In the genomic region with DNA sequence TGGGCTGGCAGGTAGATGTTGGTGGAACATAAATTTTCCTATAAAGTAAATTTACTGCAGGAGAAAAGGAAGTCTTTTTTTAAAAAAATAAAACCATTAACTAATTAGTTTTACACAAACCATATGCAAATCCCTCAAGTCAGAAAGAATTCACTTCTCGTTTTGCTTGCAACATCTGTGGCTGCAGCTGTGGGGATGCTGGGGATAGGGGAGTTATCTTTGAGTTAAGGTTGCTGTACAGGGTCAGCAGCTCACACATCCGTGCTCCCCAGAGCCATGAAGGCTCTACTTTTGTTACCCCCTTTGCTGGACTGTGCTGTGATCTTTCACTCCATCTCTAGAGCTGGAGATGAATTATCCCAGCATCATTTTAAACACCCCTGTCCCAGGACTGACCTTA, we compare ENCODE assay signal across 38 mouse cellular contexts. TPM values are rescaled to one million over a fixed set of nuclear protein-coding genes. Genes with fewer than 3 reads are reported as not detected.
"Had no signal": no experiment of that assay in that cellular context is flagged by ENCODE, and none has a peak within 500 bp of the region (broad histone marks: within the 10 kb centered on the region; RNA-seq: fewer than 3 reads in every experiment).

No protein-coding gene starts in this region.

- DNase-seq: gastrocnemius, adult 2 months; gastrocnemius, postnatal 10 days; gastrocnemius, postnatal 25 days; heart, adult 2 months; heart, postnatal 4 days; kidney, adult 18-20 months; kidney, adult 8-10 months; kidney, postnatal 14 days; kidney, postnatal 4 days; liver; liver, embryonic 13.5 days; liver, postnatal 0 days had no signal

- H3K27ac ChIP-seq: gastrocnemius, adult 2 months; heart, adult 2 months; heart, embryonic 13.5 days; heart, embryonic 15.5 days; hindbrain, embryonic 10.5 days; hindbrain, embryonic 12.5 days; hindbrain, embryonic 14.5 days; intestine, embryonic 15.5 days; layer of hippocampus, adult 2 months; left cerebral cortex, adult 2 months; limb, embryonic 10.5 days; limb, embryonic 12.5 days; liver, embryonic 15.5 days had no signal

- H3K9ac ChIP-seq: heart, embryonic 13.5 days; heart, embryonic 15.5 days; hindbrain, embryonic 12.5 days; hindbrain, embryonic 14.5 days; intestine, embryonic 15.5 days; limb, embryonic 12.5 days; liver, embryonic 13.5 days; liver, embryonic 15.5 days; liver, postnatal 0 days had no signal

- H3K36me3 ChIP-seq: heart, embryonic 13.5 days; heart, embryonic 15.5 days; hindbrain, embryonic 10.5 days; hindbrain, embryonic 12.5 days; intestine, embryonic 15.5 days; limb, embryonic 10.5 days; limb, embryonic 12.5 days; liver, embryonic 13.5 days; liver, embryonic 15.5 days had no signal

- H3K4me3 ChIP-seq: gastrocnemius, adult 2 months; heart, adult 2 months; heart, embryonic 13.5 days; heart, embryonic 15.5 days; hindbrain, embryonic 10.5 days; hindbrain, embryonic 12.5 days; intestine, embryonic 15.5 days; layer of hippocampus, adult 2 months; left cerebral cortex, adult 2 months; limb, embryonic 10.5 days; limb, embryonic 12.5 days; liver, embryonic 13.5 days; liver, embryonic 15.5 days had no signal

- H3K4me2 ChIP-seq: heart, embryonic 13.5 days; heart, embryonic 15.5 days; hindbrain, embryonic 12.5 days; hindbrain, embryonic 14.5 days; intestine, embryonic 15.5 days; limb, embryonic 12.5 days; liver, embryonic 11.5 days; liver, embryonic 13.5 days; liver, embryonic 15.5 days had no signal

- H3K27me3 ChIP-seq: heart, embryonic 13.5 days; heart, embryonic 15.5 days; hindbrain, embryonic 12.5 days; intestine, embryonic 15.5 days had no signal

- H3K4me1 ChIP-seq: heart, embryonic 15.5 days; hindbrain, embryonic 10.5 days; hindbrain, embryonic 12.5 days; intestine, embryonic 15.5 days had no signal

- H3K9me3 ChIP-seq: heart, embryonic 13.5 days; heart, embryonic 15.5 days; hindbrain, embryonic 10.5 days; hindbrain, embryonic 12.5 days; intestine, embryonic 15.5 days; limb, embryonic 10.5 days; limb, embryonic 12.5 days; liver, embryonic 13.5 days; liver, embryonic 15.5 days had no signal

- ATAC-seq: hindbrain, embryonic 16.5 days; inflammation-experienced regulatory T-cells, adult 6 months; intestine, embryonic 15.5 days; intestine, postnatal 0 days; liver, postnatal 0 days had no signal

RNA-seq across cellular contexts. Expression of gene Tnp1, which starts 54.4 kb away (rescaled TPM):
- total RNA-seq: gastrocnemius, adult 2 months; gastrocnemius, postnatal 10 days; gastrocnemius, postnatal 25 days; gastrocnemius, postnatal 4 days; granulocyte monocyte progenitor cell, adult 5-6 weeks; heart, adult 2 months; heart, postnatal 25 days; heart, postnatal 4 days; layer of hippocampus, adult 2 months; layer of hippocampus, postnatal 10 days; layer of hippocampus, postnatal 25 days; left cerebral cortex, adult 2 months; left cerebral cortex, postnatal 14 days; left cerebral cortex, postnatal 36 days had no signal
- polyA plus RNA-seq: heart, embryonic 13.5 days; heart, embryonic 15.5 days; heart, postnatal 0 days; hindbrain, embryonic 10.5 days; hindbrain, embryonic 12.5 days; hindbrain, embryonic 14.5 days; hindbrain, embryonic 16.5 days; inflammation-experienced regulatory T-cells, adult 6 months; intestine, embryonic 15.5 days; intestine, postnatal 0 days; kidney, embryonic 14.5 days; kidney, embryonic 16.5 days; limb, embryonic 10.5 days; limb, embryonic 12.5 days; limb, embryonic 14.5 days; liver, embryonic 11.5 days; liver, embryonic 13.5 days; liver, embryonic 15.5 days; liver, postnatal 0 days had no signal
